Mouse (Mus musculus): ENCODE measurements around the gene Cntfr. TPM values are rescaled to one million over a fixed set of nuclear protein-coding genes. Genes with fewer than 3 reads are reported as not detected.
"Not testable (repeated sequence)": the region's sequence is repeated elsewhere in the genome, so short reads cannot be mapped to it uniquely, and the experiment has no call there.

Gene Cntfr
- not detected in 2 replicates for polyA plus RNA-seq (2012; ENCODE audit: insufficient read depth, insufficient read length, missing spikeins)

DNA sequence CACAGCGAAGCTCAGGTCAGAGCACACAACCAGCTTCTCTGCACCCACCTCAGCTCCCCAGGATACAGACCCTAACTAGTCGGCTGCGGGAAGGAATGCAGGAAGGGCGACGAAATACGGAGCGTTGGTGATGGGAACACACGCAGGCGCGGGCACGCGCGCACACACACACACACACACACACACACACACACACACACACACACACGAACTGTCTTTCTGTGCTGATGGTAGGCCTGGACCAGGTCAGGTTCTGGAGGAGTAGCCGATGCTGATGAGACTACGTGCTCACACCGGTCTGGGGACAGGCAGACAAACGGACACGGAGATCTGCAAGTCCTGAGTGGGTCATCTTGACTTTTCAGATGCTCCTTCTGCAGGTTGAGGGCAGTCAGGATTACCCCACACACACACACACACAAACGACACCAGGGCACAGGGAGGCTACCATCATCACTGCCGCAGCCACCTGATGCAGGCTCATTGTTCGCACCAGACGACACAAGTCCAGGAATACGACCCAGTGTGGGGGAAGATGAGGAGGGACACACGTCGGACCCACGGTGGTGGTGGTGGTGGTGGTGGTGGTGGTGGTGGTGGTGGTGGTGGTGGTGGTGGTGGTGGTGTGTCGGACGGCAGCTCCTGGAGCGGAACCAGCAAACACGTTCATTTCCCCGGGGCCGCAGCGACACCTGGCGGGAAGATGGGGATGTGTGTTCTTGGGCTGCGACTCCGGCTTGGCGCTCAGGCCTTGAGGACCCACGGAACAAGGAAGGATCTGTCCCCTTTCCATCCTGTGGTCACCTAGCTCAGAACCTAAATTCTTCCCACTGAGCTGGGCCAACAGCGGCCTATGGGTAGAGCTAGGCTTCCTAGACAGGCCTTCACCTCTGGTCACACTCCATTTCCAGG is at the start of gene Cntfr:
TSS of gene Cntfr (minus strand) at position 160 of the 912 bp plus-strand sequence.
- H3K4me3 ChIP-seq (ENCODE audit: insufficient read depth, low read length): peak within 1 kb of the TSS; percentile 51
- H3K27ac ChIP-seq (ENCODE audit: insufficient read depth, low read depth, low read length); H3K4me1 ChIP-seq (ENCODE audit: control insufficient read depth, insufficient read depth, low read length): not testable (repeated sequence)

DNA sequence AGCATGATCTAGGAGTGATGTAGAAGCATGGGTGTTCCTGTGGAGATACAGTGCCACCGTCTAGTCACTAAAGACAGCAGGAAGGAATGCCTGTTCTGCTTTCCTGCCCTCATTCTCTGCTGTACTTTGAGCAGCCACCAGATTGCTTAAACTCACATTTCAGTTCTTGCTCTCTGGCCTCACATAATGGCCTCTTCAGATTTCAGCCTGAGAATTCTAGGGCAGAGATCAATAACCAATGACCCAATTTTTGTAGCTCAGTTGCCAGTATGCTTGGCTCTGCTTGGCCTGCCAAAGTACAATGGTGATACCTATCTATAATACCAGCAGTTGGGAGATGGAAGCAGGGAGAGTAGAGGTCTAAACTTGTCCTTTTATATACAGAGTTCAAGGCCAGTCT is 48.1 kb upstream of the Cntfr start:
- Histone ChIP-seq H3K4me3 (ENCODE audit: insufficient read depth, low read length) (no peak overlapping the region), H3K27ac (ENCODE audit: insufficient read depth, low read depth, low read length) (no peak overlapping the region), H3K4me1 (ENCODE audit: control insufficient read depth, insufficient read depth, low read length) (no peaks in the 10 kb centered on the region; the same call in 1 of the 2 replicates)
- TF ChIP-seq POLR2A (IDR thresholded peaks at IDR 0.05; ENCODE audit: borderline replicate concordance, low read depth, low read length) (no peak), CTCF (IDR thresholded peaks at IDR 0.05; ENCODE audit: low read depth, low read length) (no peak)

- TF ChIP-seq CTCF (IDR thresholded peaks at IDR 0.05; ENCODE audit: low read depth, low read length) (no peak), POLR2A (IDR thresholded peaks at IDR 0.05; ENCODE audit: borderline replicate concordance, low read depth, low read length) (no peak)
- Histone ChIP-seq H3K4me3 (ENCODE audit: insufficient read depth, low read length) (no peak overlapping the region), H3K4me1 (ENCODE audit: control insufficient read depth, insufficient read depth, low read length) (peaks cover 9% of the 10 kb centered on the region), H3K27ac (ENCODE audit: insufficient read depth, low read depth, low read length) (no peak overlapping the region)
These were observed 47.2 kb upstream of the Cntfr start for GRCm38 (mm10) chr4:41744131-41744530.

DNA sequence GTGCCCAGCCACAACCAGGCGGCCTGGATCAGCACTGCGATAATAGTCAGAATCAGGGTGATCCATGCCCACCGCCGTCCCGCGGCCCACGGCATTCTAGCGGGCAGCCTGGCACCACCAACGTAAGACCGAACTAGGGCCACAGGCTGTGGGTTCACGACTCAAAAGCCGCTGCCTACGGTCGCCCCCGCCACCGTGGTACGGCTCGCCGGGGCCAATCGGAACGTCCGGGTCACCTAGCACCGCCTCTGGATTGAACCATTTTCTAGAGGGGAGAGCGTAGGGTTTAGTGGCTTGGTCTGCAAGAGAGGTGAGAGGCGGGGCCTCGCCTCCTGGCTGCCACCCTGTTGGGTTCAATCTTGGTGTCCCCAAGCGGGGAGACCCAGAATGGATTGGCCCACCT is 44.3 kb upstream of the Cntfr start:
- Histone ChIP-seq H3K4me1 (ENCODE audit: control insufficient read depth, insufficient read depth, low read length) (peaks cover 12% of the 10 kb centered on the region), H3K4me3 (ENCODE audit: insufficient read depth, low read length) (peak overlapping the region; percentile 88), H3K27ac (ENCODE audit: insufficient read depth, low read depth, low read length) (peak overlapping the region; percentile 84)
- no peak for TF ChIP-seq POLR2A (IDR thresholded peaks at IDR 0.05; ENCODE audit: borderline replicate concordance, low read depth, low read length)
- no peak for TF ChIP-seq CTCF (IDR thresholded peaks at IDR 0.05; ENCODE audit: low read depth, low read length)

- peaks cover 12% of the 10 kb centered on the region for H3K4me1 ChIP-seq (ENCODE audit: control insufficient read depth, insufficient read depth, low read length)
These were observed 43.7 kb upstream of the Cntfr start for GRCm38 (mm10) chr4:41740380-41741157.

GRCm38 (mm10) chr4:41739260-41739659 is 42.4 kb upstream of the Cntfr start:
- no peak overlapping the region; the same call in 1 of the 2 replicates for H3K4me3 ChIP-seq (ENCODE audit: insufficient read depth, low read length)
- no peak for TF ChIP-seq CTCF (IDR thresholded peaks at IDR 0.05; ENCODE audit: low read depth, low read length)
- no peak for TF ChIP-seq POLR2A (IDR thresholded peaks at IDR 0.05; ENCODE audit: borderline replicate concordance, low read depth, low read length)
- peaks cover 12% of the 10 kb centered on the region for H3K4me1 ChIP-seq (ENCODE audit: control insufficient read depth, insufficient read depth, low read length)
- no peak overlapping the region for H3K27ac ChIP-seq (ENCODE audit: insufficient read depth, low read depth, low read length)

More at GRCm38 (mm10) chr4:41740380-41741157, 43.7 kb upstream of the Cntfr start:
- Histone ChIP-seq H3K27ac (ENCODE audit: insufficient read depth, low read depth, low read length) (peak overlapping the region; percentile 84), H3K4me3 (ENCODE audit: insufficient read depth, low read length) (peak overlapping the region; percentile 88)
- TF ChIP-seq POLR2A (IDR thresholded peaks at IDR 0.05; ENCODE audit: borderline replicate concordance, low read depth, low read length) (no peak), CTCF (IDR thresholded peaks at IDR 0.05; ENCODE audit: low read depth, low read length) (no peak)

DNA sequence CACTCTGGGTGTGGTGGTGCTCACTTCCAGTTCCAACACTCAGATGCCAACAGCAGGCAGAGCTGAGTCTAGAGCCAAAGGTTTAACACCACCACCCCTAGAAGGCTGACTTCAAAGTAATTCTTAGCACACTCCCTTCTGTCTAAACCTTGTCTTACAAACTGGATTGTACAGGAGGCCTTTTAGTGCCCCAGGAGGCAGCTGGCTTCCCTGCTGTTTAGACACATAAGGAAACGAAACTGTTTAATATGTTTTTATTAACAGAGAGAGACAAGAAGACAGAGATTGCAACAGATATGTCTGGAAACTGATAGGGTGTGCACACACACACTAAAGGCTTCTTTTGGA is 41.3 kb upstream of the Cntfr start:
- no peak for TF ChIP-seq CTCF (IDR thresholded peaks at IDR 0.05; ENCODE audit: low read depth, low read length)
- TF ChIP-seq POLR2A (IDR thresholded peaks at IDR 0.05; ENCODE audit: borderline replicate concordance, low read depth, low read length): no peak
- no peak overlapping the region for H3K4me3 ChIP-seq (ENCODE audit: insufficient read depth, low read length)
- H3K27ac ChIP-seq (ENCODE audit: insufficient read depth, low read depth, low read length): peak overlapping the region; percentile 35
- peaks cover 12% of the 10 kb centered on the region for H3K4me1 ChIP-seq (ENCODE audit: control insufficient read depth, insufficient read depth, low read length)

GRCm38 (mm10) chr4:41737602-41738255 is 40.8 kb upstream of the Cntfr start:
- H3K4me1 ChIP-seq (ENCODE audit: control insufficient read depth, insufficient read depth, low read length): peaks cover 12% of the 10 kb centered on the region
- H3K27ac ChIP-seq (ENCODE audit: insufficient read depth, low read depth, low read length): 0 out of 2 replicates have a peak overlapping the region, but pooled peaks have one; percentile 35
- no peak overlapping the region for H3K4me3 ChIP-seq (ENCODE audit: insufficient read depth, low read length)
- TF ChIP-seq POLR2A (IDR thresholded peaks at IDR 0.05; ENCODE audit: borderline replicate concordance, low read depth, low read length): no peak
- TF ChIP-seq CTCF (IDR thresholded peaks at IDR 0.05; ENCODE audit: low read depth, low read length): peak; percentile 78

DNA sequence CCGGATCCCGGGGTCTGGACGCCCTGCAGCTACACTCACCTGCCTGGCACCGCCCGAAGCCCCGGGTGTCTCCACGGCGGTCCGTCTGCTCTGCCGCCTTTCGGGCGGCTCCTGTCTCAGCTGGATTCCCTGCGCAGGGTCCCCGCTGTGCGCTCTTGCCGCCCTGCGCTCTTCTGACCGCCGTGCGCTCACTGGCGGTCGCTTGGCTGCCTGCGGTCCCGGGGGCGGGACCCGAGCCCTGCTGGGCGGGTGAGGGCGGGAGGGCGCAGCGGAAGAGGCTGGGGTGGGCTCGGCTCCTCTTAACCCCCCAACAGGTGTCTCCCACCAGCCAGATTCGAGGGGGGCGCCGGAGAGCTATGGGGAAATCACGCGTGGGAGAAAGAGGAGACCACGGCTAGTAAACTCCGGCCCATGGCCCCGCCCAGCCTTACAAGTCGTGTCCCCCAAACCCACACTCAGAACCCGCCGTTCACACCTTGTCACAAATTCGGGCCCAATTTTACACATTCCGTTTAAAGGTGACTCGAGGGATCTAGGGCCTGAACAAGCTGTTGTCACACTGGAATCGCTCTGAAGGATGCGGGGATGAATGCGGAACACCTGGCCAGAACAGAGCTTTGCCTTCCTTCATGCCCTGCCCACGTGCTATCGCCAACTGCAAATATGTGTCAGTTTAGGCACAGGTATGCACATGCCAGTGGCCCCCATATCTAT is 34.3 kb upstream of the Cntfr start, which contains the start of gene Arid3c:
TSS of gene Arid3c (minus strand) at position 91 of the 714 bp plus-strand sequence.
- no peak for TF ChIP-seq CTCF (IDR thresholded peaks at IDR 0.05; ENCODE audit: low read depth, low read length)
- TF ChIP-seq POLR2A (IDR thresholded peaks at IDR 0.05; ENCODE audit: borderline replicate concordance, low read depth, low read length): no peak
- H3K4me1 ChIP-seq (ENCODE audit: control insufficient read depth, insufficient read depth, low read length): 0 out of 2 replicates have a peak, but pooled peaks cover 2% of the 10 kb centered on the region
- no peak within 1 kb of the TSS for H3K27ac ChIP-seq (ENCODE audit: insufficient read depth, low read depth, low read length)
- peak within 1 kb of the TSS; percentile 30 for H3K4me3 ChIP-seq (ENCODE audit: insufficient read depth, low read length)
